Mouse (Mus musculus) layer of hippocampus, adult 9-10 months (tissue): ENCODE measurements at regions not wholly inside any gene's neighbourhood (a gene's known extent, or its start where the extent isn't known, plus 50 kb on each side); places are given as distances from the start of the nearest gene placed in this dataset.

ENCODE experiments used
- DNase-seq: peaks from one replicate; pipeline ENCODE4 v3.0.0; 2022; ENCODE audit warnings: low spot score

DNA sequence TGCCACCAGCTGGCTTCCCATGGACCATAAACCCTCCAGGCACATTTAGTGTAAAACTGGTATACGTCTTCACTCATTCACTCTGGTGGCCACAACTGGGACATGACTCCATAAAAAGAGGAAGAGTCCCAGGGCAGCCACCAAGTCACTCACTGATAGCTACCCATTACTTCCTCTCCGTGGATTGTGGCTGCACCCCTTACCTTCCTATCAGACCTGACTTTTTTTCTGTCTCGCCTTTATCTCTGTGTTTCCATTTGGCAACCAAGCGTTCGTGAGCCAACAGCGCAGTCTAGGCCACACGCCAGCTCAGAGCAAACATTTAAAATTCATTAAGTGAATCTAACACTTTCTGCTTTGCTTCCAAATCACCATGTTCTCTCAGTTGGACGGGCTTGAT, 53.9 kb upstream of the Slc44a1 start:
- peak; percentile 33 for DNase-seq

DNA sequence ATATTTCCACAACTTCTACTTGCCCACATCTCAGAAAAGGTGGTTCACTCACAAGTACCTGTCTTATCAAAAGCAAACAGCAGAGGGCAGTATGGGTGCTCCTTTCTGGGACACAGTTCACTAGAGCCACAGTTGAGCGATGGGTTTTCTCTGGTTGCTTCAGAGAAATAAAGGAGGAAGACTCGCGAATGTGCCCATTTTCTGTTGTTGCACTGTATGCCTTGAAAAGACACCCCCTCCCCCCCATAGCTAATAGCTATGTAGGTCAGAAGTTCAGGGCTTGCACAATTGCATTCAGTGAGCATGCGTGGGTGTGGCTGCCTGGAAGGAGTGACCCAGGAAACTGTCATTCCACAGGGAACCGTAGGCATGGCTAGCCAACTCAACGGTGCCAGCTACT, 55.5 kb upstream of the Slc44a1 start:
- peak; percentile 95 for DNase-seq

DNA sequence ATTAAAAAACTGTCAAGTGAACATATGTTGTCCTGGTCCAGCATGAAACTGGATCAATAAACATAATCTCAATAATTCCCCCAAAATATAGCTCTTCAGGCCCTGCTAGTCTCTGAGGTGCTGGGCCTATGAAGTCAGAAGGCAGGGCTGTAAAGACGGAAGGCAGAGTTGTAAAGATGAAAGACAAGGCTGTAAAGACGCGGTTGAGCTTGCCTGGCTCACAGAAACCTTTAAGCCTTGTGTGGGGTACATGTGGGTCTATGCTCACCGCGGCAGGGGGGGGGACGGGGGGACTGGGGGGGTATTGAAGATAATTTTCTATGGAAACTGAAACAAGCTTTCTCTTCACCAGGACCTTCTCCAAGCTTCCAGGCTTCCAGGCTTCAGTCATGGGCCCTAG, 56.1 kb upstream of the Slc44a1 start:
- no peak for DNase-seq

DNA sequence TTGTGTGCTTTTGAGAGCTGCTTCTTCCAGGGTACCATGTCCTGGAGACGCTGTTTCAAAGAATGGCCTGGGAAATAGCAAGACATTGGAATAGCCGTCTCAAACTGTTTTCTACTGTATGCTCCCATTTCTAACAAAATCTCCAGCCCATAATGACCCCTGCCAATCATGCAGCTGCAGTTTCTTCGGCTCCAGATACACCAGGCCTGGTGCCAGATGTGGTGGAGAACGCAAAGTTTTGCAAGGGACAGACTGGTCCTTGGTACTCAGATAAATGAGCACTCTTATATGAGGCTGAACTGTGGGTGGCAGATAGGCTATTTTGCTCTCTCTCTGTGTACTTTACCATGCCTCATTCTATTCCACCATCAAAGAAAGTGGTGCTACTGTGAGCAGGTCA, 58.2 kb upstream of the Slc44a1 start:
- no peak for DNase-seq

DNA sequence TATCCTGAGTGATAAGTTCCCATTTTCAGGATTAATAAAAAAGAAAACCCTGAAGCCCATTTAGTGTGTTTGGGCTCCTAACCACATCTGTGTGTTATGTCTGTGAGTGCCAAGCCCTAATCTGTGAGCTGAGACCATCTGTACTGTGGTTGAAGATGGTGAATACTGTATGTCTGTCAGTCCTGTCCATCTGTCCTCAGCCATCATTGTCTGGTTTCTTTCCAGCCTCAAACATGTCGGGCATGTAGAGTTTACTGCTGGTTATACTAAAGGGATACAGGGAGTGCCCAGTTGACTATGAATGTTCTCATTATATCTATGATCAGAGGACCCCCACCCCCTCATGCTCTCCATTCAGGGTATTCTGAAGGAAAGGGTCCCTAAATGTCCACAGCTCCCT, 60.4 kb upstream of the Slc44a1 start:
- no peak for DNase-seq

DNA sequence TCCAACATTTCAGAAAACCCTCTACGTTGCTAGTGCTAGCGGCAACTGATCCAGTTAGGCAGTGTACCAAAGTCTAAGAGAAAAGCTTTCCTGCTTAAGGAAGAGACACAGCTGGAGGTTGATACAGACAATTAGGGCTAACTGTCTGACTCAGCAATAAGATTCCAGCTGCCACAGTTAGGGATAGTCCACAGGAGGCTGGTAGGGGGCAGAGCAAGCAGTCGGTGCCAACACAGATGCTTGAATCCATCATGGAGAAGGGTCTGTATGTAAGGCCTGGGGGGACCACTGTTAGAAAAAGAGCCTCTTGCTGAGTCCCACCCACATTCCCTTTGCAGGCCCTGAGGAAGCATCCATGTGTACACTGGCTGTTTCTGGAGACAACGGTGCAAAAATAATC, 63.2 kb upstream of the Slc44a1 start:
- no peak for DNase-seq

DNA sequence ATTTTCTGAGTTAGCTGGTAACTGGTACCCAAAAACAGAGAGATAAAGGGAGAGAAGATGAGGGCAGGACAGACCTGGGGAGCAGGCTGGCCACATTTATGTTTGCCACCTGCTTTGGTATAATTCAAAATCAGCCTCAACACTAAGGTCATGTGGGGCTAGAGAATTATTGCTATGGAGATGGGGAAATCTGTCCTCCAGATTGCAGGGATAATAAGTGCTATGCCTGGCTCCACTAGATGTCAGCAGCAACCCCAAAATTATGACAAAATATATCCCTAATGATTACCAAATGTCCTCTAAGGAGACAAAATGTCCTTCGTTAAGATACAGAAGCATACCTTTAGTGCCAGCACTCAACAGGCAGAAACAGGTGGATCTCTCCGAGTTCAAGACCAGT, 83.8 kb upstream of the Slc44a1 start:
- peak; percentile 41 for DNase-seq

DNA sequence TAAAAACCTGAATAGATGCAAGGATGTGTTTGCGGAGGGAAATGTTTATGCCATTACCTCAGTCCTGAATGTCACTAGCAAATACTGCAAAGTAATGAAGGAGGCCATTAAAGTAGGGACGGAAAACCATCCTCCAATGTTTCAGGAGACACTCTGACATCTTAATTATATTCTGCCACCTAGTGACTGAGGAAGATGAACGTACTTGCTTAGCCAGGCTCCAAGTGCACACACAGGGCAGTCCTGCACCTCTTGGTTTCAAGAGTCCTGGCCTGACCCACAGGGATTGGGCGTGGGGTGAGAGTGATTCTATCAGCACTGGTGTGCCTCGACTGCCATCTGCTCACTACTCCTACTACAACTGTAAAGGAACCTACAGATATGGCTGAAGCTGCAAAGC, 85.3 kb upstream of the Slc44a1 start:
- peak; percentile 55 for DNase-seq

DNA sequence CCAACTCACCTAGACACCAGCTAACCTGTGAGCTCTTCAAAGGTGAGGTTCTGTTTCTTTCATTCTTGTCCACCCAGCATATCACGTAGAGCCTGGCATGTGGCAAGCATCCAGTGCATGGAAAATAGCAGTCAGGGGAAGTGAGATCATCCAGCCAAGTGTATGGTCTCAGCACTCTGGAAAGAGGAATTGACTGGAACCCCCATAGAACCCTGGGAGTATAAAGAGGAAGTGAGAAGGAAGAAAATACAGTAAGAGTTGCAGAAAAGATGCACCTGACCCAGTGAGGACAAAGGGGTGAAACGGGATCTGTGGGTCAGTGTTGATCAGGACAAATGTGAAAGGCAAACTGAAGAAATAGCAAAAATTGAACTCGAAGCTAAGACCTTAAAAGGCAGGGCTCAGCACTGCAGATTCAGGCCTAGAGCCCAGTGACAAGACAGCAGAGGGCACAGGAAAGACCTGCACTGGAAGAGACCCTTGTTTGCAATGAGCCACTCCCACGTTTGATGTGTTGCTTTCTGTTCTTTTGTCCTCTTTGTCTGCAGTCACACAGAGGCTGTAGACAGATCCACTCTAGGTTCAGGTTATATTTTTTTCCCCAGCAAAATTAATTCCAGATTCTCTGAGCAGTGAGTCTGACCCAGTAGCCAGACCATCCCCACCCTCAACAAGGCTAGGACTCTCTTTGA, 86.7 kb upstream of the Slc44a1 start:
- no peak for DNase-seq

DNA sequence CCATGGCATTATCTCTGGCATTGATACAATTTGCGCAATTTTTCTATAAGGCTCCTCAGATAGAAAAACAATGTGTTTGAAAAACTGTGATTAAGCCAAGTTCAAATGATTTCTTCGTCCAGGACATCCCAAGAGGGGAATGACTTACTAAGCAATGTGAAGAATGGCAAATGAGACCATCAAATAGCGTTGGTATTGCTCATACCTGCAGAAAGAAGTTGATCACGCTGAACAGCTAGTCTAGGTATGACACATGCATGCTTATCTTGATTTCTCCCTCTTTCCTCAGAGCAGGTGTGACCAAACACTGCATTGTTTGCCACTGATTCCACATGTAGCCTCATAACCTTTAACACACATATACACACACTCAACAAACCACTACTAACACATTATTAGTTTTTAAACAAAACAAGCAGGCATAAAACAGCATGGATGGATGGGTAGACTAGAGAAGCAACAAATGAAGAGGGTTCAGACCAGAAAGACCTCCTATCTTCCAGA, 89.1 kb upstream of the Slc44a1 start:
- no peak for DNase-seq

DNA sequence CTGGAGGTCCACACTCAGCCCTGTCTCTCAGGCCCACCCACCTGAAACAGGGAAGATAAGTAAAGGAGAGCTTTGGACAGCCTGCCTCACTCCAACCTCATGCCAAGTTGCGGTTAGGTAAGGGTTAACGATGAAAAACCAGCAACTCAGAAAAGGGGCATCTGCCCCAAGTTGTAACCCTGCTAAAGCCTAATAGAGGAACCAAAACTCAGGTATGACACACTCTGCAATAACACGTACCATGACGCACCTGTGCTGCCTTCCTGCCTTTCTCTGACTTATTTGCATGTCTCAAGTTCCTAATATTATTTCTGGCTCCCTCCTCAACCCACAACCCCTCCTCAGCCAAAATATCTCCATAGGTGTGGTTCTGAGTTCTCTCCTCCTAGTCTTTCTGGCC, 94.9 kb upstream of the Slc44a1 start:
- DNase-seq, result no peak

DNA sequence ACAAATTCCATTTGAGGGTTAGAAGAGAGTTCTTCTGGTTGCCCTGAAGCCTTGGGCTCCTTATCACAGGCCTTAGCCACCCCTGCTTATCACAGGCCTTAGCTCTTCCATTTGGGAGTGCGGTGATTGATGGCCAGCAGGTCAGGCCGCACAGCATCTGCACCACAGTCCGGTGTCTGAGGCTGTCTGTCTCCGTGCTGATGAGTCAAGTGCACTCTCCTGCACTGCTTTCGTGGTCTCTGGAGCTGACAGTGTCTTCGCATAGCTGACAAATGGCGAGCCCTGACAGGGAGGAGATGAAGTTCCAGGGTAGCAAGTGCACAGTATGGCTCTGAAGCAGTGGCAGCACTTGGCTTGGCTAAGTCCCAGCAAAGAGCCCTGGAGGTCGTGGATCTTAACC, 95.7 kb upstream of the Slc44a1 start:
- DNase-seq, result no peak

DNA sequence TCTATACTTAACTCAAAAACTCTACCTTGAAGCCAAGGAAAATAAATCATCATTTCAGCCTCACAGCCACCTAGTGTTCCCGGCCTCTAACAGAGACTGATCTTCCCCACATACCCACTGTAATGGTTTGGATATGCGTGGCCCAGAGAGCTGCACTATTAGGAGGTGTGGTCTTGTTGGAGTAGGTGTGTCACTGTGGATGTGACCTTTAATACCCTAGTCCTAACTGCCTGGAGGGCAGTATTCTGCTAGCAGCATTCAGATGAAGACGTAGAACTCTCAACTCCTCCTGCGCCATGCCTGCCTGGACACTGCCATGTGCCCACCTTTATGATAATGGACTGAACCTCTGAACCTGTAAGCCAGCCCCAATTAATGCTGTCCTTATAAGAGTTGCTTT, 99.0 kb upstream of the Slc44a1 start:
- no peak for DNase-seq

DNA sequence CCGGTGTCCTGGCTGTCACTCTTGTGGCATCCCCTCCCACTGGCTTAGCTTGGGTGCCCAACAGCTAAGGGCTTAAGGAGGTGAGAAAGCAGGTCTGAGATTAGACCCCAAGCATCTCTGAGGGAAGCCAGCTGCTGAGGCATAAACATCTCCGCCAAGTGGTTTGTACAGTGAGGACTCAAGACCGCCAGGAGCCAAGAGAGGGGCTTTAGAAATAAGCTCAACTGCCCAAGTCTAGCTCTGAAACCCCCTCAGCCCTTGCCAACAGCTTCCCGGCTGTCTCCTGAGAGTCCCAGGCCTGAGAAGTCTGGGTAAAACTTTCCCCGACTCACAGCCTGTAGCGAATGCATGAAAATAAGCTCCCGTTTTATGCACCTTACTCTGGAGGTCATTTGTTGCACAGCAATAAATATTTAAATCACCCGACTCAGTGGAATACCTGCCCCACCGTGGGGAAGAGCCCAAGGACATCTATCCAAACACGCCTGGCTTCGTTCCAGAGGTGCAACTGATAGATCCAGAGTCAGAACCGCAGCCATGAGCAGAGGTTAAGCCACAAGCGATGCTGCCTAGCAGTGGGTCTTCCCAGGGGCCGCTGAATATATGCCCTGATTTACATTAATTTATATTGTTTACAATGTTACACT, 100.1 kb upstream of the Slc44a1 start:
- DNase-seq, result no peak

DNA sequence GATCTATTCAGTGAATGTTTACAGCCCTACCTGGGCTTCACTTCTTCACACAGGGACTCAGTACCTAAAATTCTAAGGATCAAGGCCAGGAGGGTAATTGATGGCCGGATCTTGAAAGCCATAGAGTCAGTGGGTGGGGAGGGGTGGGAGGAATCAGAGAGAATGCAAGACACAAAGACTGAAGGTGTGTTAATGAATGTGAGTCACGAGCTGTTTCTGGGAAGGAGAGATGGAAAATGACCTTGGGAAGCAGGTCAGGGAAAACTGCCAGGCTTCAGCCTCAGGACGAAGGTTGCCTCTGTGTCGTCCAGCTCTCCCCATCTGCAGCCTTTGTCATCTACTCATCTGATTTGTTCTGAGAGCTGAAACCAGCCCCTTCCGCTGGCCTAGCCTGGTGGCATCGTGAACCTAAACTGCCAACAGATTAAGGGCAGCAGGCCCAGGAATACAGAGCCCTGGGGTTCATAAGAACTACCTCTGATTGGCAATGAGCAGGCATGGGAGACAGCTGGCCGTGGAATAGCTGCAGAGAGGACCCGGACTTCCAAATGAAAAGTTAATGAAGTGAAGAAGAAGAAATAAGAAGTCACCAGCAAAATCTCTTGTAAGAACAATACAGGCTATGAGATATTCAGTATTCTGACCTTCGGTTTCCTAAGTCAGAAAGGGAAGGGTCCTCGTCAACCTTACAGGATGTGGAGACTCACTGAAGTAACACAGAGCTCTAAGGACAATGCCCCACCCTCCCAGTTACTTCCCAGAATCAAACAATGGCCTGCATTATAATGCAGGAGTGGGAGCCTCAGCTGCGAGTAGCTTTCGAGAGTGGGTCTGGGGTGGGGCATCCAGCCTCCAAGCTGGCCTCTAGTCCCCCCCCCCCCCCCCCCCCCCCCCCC, 100.8 kb upstream of the Slc44a1 start:
- no peak for DNase-seq

DNA sequence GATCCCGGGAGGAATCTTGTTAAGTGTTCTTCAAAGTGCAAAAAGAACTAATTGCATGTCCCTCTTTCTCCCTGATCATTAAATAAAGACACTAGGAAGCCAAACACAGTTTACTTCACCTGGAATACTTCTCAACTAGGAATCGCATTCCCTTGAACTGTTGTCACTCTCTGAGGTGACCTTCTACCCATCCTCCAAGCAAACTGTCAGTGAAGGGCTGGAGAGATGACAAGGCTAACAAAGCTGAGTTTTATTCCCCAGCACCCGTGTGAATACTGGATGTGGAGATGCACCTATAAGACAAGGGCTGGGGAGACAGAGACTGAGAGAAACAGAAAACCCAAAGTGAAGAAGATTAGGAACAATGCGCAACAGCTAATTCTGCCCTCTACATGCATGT, 101.7 kb upstream of the Slc44a1 start:
- no peak for DNase-seq

DNA sequence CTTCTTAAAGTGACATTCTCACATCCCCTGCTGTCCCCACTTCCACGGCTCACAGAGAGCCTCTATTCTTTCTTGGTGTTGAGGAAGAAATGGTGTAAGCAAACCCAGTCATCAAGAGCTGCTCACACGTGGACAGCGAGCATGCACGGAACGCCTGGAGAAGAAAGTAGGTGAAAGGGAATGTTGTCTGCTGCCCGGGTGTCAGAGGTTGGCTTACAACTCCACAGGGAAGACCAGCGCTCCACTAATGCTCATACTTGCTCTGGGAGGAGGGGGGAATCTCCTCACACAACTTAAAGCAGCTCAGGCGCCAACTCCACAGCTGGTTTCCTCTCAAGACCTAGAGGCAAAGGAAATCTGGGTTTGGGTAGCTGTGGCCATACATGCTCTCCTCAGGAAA, 102.4 kb upstream of the Slc44a1 start:
- no peak for DNase-seq

DNA sequence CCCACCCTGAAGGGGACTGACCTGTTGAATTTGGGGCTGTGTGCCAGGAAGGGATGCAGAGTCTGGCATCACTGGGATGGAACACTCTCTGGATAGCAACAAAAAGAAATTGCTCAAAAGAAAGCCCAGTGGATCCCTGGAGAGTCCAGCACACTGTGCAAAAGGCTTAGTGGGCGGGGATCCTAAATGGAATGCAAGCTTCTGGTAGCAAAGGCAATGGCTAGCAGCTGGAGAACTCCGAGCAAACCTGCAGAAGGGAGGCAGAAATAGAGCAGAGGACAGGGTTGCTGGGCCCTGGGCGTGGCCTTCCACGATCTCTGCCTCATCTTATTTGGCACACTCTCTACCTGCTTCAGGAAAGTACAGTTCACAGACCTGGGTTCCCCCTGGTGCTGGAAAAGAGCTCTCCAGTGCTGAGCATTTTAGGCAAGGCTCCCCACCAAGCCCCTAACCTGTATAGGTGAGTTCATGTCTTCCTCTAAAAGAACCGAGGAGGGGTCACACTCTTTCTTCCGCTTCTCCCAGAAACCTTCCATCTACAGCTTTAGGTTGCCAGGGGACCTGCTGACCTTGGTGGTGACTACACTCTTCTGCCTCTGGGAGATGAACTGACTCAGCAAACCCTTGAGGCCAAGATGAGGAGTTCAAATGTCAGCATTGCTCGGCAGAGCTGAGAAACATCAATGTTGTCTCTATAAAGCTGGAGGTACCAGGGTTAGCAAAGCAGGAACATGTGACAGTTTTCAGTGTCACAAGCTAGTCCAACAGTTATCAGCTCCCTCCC, 112.6 kb upstream of the Slc44a1 start:
- DNase-seq, result no peak

DNA sequence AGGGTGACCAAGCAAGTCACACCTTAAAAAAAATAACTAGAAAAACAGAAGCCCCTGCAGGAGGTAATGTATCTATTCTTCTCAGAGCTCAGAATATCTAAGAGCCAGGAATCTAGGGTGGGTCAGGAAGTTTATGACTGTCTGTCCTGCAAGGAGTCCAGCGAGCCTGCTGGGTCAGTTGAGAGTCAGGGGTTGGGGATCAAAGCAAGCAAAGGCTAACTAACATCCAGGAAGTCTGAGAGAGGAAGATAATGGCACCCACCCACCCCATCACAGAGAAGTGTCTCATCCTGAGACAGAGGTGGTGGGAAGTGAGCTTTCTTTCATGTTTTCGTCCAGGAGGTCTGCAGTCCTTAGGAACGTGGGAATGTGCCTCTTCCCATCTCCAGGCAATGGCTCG, 116.4 kb upstream of the Slc44a1 start:
- no peak for DNase-seq

DNA sequence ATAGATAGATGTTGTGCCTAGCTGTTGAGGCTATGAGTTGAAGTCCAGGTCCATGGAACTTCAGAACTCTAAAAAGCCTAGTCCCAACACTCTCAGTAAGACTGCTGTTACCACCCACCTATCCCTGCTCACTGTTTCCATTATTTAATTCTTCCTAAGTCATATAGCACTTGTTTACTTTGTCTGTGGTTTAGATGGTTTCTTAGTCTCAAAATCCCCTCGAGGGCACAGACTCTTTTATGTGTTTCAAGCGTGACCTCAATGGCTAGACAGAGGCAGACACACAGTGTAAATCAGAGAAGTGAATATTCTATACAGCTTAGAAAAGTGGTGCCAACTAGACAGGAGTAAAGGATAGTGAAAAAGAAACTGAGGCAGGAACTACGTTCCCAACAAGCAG, 117.0 kb upstream of the Slc44a1 start:
- DNase-seq, result no peak

DNA sequence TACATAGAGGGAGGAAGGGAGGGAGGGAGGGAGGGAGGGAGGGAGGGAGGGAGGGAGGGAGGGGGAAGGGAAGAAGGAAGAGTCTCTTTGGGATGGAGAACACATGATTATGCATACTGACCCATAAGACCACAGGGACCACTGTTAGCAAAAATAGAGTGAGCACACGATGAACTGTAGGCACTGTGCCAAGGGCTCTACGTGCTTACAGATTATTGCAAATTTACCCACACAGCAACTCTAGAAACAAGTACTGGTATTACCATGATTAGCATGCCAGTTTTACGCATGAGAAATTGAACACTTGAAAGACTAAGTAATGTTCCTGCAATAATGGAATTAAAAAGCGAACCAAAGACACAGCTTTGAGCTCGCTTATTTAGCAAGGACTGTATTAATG, 117.7 kb upstream of the Slc44a1 start:
- DNase-seq, result no peak
